Mouse (Mus musculus) embryonic fibroblast, embryonic 13.5 days (primary cell): ENCODE data around the gene Idh1.

ENCODE experiments used
- CTCF ChIP-seq: IDR thresholded peaks from 2 replicates; pipeline ENCODE4 v1.5.1; 2011; ENCODE audit warnings: mild to moderate bottlenecking, control low read depth, low read length, moderate library complexity, borderline replicate concordance; ENCODE audit not compliant: insufficient read depth
- POLR2A ChIP-seq: IDR thresholded peaks from 2 replicates; pipeline ENCODE4 v1.6.1; 2011; ENCODE audit warnings: low read depth, mild to moderate bottlenecking, control low read depth, low read length, moderate library complexity

DNA sequence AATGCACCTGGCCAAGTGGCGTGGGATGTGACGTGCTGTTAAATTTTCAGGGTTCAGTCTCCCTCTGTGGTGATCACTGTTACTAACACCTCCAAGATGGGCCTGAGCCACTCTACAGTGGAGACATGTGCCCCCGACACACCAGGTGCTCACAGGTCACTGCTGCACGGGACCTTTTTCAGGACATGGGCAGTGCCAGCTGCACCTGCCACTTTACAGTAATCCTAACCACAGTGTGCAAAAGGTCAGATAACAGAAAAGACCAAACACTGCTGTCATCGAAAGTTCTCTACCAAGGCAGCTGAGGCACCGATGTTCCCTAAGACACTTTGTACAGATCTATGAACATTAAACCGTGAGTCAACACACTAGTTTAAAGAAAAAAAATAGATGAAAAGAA, 16.8 kb downstream of the Idh1 start:
- TF ChIP-seq CTCF (no peak), POLR2A (no peak)
